Mouse (Mus musculus) thymus, adult 18-20 months (tissue): Measurements from ENCODE around the gene Gm28043.
"Not testable (repeated sequence)": the region's sequence is repeated elsewhere in the genome, so short reads cannot be mapped to it uniquely, and the experiment has no call there.

Source experiments
- DNase-seq, 2 experiments: peaks; one replicate each; pipeline ENCODE4 v3.0.0; 2022; ENCODE audit warnings: mixed read lengths in 2 of 2

Gene Gm28043

DNA sequence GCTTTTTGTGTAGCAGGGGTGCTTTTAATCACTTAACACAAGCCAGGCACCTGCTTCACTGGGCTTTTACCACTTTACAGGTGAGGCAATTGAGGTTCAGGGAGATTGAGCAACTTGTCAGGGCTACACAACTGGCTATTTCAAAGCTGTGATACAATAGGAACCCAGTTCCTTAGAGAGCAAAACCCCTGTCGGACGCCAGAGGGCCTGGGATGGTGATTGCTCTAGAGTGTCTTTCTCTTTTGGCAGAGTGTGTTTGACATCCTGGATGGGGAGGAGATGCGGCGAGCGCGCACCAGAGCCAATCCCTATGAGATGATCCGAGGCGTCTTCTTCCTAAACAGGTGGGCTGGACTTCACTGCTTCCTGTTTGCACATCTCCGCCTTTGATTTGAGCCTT, 67.0 kb downstream of the Gm28043 start:
- no peak for DNase-seq

DNA sequence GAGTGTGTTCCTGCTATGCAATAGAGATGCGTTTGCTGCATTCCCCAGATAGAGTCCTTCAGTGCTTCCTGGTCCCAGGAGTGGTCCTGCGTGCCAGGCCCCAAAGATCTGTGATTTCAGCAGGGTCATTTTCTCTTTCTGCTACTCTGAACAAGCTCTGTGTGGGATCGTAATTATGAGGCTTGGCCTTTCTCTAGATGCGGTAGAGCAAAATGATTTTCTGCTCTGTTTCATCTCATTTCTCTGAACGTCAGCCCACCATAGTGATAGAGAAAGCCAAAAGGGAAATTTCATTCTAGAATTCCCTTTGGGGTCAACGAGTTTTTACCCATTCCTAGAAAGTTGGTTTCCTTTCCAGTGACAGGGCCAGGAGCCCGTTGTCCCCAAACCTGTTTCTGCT, 67.6 kb downstream of the Gm28043 start:
- DNase-seq, result no peak

DNA sequence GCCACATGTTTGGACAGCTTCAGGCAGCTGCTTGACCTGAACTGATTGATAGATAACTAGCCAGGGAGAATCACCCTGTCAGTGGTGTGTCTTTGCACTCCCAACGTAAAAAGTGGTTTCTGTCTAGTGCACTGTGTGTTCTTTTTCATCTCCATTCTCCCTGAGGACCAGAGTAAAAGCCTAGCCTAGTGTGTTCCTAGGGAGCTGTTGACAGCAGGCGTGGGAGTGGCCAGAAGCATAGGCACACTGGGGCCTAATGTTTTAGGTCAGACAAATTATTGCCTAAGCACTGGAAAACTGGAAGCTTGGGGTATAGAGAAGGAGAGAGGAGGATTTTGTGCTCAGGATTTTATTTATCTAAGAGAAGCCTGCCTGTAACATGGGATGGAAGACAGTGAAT, 68.5 kb downstream of the Gm28043 start:
- DNase-seq, result no peak

DNA sequence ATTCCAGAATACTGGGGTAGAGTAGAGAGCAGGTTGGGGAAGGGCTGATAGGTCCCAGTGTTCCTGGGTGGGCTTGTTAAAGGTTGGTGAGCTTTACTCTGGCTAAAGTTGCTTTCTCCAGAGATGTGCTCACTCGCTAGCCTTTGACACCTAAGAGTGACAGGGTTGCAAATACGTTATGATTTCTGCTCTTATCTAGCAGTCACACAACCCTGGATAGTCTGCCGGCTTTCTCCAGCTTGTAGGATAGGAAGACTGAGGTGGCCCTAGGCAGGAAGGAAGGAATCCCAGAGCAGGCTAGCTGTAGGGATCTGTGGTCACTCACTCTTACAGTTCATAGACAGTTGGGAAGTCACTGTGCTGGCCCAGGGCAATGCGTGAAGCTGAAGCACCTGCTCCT, 69.6 kb downstream of the Gm28043 start:
- DNase-seq, result no peak

DNA sequence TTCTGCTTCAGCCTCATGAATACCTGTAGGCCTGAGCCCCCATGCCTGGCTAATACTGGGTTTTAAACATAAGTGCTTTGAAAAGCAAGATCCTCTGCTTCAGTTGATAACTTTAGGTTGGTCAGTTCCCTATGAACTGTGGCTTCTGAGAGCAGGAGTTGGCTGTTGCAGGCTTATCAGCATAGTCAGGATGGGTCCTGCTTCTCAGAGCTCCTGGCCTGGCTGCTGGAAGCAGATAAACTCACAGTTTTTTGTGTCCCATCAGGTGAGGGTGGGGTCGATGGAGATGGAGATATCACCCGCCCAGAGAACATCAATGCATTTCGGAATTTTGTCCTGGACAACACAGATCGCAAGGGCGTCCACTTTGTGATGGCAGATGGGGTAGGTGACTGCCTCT, 72.1 kb downstream of the Gm28043 start:
- DNase-seq, result no peak

DNA sequence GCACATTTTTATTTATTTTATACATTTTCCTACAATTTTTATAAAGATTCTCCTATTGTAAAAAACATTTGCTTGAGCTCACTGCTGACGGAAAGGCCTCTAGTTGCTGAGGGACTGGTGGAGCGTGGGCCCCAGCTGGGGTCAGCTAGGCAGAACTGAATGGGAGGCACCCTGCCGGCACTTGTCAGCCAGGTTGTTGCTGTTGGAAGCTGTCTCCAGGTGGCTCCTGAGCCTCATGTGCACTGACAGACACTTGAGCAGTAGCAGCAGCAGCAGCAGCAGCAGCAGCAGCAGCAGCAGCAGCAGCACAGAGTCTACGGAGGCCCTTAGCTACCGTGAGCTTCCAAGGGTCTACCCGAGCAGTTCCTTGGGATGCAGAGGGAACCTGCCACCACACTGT, 72.7 kb downstream of the Gm28043 start:
- DNase-seq, result no peak

DNA sequence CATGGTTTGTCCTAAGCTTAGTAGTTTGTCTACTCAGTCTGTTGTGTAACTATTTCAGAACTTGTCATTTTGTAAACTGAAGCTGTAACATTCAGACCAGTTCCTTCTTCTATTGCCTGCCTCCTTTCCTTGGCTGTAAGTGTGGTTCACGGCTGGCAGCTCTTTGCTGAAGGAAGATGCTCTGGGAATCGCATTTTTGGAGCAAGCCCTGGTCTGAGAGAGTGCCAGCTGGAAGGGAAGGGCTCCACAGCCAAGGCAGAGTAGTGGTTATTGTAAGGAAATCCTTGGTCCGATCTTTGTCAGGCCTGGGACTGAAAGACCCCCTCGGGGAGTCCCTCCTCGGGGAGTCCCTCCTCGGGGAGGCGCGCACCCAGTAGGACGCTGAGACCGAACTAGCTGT, 73.9 kb downstream of the Gm28043 start:
- no peak for DNase-seq

DNA sequence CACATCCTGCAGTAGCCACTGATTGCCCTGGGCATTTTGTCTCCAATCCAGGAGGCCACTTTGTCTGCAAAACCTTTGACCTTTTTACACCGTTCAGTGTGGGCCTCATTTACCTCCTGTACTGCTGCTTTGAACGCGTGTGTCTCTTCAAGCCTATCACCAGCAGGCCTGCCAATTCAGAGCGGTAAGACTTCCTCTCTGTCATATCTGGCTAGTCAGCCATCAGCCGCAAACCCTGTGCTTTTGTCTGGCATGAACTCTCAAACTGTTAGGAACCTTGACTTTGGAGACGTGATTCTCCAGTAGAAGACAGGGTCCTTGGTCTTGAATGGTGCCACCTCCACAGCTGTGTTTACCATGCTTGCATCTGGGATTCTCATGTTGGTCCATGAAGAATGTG, 75.6 kb downstream of the Gm28043 start:
- no peak for DNase-seq

DNA sequence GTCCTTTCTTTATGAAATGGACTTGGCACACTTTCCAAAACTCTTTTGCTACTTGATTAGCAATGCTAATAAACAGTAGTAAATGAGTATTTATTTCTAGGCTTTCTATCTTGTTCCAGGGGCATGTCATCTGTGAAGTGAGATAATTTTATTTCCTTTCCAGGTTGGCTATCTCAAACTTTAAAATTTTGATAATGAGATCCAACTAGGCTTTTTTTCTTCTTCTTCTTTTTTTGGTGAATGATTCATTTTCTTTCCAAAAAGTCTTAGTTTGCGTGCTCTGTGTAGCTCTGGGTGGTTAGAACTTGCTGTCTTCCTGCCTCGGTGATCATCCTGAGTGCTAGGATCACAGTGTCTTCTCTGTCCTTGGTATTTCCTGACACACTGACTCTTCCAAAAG, 78.2 kb downstream of the Gm28043 start:
- DNase-seq, result no peak

DNA sequence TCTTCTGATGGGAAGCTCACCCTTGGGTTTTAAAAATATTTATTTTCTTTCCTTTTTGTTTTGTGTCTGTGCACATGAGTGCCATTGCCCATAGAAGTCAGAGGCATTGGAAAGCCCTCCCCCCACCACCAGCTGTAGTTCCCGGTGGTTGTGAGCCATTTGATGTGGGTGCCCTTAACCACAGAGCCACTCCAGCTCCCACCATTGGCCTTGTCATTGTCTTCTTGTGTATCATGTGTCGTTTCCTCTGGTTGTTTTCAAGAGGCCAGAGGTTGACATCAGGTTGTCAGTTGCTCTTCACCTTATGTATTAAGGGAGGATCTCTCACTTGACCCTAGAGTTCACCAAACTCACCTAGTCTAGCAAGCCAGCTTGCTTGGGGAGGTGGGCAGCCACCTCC, 78.9 kb downstream of the Gm28043 start:
- peak; percentile 64 to 77 for DNase-seq

DNA sequence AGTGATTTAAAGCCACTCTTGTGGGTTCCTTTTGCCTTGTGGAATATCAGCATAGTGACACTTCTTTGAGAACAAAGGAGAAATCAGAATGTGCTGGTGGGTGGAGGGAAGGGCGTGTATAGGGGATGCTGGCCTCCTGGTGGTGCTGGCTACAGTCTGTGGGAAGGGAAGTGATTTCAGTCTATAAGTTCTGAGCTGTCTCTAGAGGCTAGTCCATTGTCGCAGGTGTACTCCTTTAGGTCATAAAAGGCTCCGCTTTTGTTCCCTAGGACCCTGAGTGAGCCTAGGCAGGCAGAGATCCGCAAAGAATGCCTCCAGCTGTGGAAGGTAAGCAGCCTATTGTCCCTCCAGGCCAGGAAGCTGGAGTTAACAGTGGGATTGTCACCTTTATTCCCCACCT, 79.8 kb downstream of the Gm28043 start:
- no peak for DNase-seq

DNA sequence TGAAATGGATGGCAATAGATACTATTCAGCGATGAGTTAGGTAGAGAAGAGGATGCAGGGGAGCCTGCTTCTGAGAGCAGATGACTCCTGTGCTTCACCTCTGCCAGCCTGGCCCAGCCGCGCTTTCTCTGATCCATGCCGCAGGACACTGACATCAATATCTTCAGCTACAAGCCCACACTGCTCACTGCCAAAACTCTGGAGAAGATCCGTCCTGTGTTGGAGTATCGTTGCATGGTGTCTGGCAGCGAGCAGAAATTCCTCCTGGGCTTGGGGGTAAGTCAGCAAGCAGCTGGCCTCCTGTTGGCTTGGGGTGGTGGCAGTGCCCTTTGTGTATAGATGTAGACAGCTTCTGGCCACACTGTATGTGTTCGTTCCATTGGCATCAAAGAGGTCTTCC, 82.3 kb downstream of the Gm28043 start:
- no peak for DNase-seq

DNA sequence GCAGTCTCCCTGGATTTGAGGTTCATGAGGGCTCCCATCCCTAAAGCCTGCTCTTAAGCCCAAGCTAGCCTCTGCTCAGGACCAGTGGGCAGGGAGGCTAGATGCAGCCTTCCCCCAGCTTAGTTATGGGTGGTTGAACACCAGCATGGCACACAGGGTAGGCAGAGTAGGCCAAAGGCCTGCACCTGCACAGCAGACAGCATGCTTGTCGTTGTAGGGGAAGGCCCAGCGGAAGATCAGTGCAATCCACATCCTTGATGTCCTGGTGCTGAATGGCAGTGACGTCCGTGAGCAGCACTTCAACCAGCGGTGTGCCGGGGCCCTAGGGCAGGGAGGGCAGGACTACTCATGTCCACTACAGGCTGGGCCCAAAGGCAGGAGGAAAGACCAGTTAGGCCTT, 83.7 kb downstream of the Gm28043 start:
- DNase-seq, result no peak

DNA sequence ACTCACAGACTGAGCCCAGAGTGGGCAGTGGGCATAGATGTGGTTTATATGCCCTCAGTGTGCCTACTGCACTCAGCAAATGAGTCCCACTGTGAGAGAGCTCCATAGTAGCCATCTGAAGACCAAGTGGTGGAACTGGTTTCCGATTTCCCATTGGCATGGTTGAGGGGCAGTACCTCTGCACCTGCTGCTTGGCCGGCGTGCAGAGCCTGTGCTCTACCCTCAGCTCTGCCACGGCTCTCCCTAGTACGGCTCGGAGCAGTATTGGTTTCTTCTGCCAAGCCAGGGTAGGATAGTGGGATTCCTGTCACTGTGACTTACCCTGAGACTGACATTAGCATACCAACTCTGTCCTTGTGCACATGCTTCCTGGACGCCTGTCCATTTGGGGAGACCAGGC, 85.9 kb downstream of the Gm28043 start:
- DNase-seq, result no peak

DNA sequence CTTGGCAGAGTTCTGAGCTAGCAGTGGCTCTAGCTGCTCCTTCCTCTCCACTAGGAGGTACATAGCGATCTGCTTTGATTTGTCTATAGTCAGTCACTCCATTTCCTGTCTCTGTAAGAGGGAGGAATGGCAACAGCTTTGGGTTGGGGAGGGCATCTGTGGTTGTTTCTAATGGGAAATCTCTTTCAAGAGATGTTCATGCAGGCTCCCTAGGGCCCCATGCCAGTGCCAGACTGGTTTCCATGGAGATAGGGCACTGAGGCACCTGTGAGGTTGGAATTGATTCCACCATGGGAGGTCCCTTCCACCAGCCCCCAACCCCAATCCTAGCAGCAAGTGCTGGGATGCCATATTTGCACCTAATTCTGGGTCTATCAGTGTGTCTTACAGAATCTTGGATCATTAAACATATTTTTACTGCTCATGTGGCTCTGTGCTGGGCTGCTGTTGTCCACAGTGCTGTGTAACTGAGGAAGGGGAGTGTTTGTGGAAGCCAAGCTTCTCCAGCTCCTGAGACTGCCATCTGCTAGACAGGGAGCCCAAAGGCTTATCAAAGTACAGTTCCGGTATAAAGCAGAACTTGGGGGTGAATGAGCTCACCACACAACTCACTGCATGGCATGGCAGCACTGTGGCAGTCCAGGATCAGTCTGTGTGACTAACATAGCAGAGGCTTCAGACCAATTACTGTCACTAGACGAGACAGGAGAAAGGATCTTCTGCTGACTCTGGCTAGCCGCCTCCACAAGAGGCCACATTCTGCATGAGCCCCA, 88.4 kb downstream of the Gm28043 start:
- no peak for DNase-seq

DNA sequence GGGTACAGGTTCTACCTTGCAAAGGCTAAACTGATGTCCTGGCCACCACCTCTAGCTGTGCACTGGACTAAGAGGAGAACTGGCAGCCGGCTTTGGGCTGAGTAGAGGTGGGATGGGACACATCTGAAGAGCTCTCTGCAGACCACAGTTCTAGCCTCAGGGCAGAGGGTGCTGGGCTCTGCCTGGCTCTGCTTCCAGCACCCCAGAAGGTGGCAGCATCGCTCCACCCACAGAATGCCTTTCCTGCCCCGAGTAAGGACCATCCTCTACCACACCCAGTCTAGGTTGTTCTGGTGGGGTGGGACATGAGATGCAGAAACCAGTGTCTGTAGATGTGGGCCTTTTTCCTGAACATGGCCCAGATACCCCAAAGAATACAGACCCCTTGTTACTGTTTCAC, 90.1 kb downstream of the Gm28043 start:
- DNase-seq, result peak; percentile 40 to 53

DNA sequence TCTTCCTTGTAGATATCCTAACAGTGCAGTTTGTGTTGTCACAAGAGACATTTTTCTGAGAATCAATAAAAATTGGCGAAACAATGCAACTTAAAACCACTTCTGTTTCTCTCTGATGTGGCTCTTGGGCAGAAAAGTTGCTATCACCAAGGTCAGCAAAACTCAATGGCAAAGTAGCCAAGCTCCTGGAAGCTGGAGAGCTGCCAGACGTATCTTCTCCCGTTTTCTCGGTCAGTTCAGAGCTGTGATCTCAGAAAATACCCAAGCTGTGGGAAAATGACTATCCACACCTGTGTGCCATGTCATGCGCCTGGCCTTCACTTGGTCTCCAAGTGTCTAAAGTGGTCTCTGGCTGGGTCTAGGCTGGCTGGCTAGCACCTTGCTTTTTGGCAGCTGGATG, 91.2 kb downstream of the Gm28043 start:
- DNase-seq, result no peak

DNA sequence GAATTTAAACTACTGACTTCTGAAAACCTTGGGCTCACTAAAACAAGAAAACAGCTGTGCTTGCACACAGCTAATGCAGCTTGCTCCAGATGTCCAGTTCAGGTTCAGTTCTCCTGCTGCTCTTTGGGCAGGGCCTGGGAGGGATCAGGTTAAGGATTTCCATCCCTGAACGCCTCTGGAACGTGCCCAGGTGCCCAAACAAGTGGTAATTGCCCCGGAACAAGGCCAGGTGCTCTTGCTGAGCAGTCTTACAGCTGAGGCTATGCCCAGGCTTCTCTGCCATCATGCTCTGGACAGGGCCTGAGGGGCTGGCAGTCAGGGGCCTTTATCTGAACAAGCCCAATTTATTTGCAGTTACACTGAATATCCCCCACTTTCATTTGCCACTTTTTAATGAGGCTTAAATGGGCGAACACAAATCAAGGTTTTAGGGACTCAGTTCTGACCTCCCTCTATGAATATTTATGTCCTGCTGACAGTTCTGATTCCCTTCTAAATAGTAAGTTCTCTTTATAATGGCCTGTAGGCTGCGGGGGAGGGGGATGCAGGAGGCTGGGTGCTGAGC, 92.4 kb downstream of the Gm28043 start:
- no peak for DNase-seq

DNA sequence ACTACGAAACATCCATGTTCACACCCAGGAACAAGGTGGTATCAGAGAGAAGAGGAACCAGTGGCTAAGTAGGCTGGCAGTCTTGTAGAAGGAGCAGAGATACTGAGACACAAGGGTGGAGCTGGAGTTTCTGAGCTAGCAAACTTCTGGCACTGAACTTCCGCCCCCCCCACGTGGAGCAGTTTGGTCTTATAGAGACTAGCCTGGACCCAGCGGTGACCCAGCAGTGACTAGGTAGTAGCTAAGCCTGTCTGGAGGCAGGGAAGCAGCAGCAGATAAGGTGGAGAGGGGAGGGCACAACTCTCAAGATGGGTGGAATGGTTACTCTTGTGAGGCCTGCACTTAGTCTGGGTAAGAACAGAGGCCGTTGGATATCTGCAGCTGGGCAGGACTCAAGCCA, 94.1 kb downstream of the Gm28043 start:
- DNase-seq, result no peak

DNA sequence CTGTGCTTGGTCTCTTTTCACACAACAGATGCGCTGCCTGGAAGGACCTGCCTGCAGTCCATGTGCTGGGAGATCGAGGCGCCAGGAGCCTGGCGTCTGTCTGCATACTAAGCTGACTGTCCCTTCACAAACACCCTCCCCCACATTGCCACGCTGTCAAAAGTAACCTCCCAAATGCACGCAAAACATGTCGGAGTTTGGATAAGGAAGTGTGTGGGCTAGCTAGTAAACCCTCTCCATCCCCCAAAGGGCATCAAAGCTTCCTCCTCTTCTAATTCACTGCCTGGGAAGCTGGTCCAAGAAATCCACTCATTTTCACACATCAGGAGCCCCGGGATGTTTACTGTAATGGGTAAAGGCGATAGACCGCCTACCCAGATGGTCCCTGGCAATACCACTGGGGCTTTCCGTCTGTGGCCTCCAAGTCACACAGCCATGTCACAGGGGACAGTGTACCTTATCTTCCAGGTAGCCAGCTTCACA, 95.9 kb downstream of the Gm28043 start:
- DNase-seq, result no peak

DNA sequence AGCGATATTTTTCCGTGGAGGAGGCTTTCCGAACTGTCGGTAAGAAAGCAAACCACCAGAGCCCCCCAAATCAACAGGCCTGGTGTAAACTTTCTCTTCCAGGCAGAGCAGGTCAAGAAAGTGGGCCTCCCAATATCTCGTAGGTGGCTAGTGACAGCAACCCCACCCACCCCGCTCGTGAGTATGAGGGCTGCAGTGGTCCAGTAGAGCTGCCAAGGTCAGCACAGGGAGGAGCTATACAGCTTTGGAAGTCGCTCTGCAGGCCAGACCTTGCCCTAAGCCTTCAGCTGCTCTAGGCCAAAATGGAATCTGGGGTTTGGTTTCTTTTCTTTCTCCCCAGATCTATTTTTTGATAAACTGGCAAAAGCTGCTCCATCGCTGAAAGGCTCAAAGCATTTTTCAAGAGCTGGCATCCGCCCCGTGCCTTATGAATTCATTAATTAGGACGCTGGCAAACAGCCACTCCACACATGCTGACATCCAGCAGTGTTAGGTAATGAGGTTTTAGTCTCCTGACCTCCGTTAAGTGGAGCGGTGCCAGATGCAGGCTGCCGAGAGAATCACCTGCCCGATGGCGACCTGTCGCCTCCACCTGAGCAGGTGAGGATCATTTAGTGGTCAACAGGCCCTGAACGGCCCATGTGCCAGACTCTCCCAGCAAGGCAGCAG, 96.5 kb downstream of the Gm28043 start:
- DNase-seq, result no peak

DNA sequence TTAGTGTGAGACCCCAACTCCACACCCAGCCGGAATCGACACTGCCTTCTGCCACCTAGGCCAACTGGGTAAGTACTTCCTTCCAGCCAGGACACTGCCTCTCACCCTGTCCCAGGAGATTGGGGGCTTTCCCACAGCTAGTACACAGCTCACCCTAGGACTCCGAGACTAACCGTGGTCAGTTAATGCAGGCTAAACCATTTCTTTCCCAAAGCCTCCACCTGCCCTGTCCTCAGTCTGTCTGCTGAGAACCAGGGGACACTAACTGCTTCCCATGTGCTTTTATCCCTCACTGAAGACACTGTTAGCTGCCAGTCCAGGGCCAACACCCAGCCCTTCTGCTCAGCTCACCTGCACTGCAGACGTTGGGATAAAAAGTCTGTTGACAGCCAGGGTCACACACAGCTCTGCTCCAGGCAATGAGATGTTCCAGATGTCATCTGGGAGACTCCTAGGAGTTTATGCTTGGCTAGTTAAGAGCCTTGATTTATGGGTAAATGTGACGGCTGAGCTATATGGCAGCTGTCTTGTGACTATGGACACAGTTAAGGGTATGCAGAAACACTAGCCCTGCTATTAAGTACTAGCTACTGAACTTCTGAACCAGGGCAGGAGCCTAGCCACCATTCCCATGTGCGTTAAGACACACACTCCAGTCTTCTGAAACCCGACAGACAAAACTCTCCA, 97.2 kb downstream of the Gm28043 start:
- no peak for DNase-seq

DNA sequence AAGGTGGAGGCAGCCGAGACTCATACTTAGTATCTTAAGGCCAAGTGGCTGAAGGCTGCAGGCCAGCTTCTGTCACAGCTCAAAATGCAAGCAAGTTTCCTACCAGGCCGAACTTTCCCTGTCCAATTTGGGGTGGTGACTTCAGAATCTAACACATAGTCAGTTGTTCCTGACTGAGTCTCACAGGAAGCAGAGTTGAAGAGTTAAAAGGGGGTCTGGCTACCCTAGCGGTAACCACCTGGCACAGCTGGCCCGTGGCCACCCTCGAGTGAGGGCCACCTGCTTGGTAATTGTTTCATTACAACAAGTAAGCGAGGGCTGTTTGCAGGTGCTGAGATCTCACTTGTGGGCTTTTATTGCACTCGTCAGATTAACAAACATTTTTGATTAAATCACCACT, 97.9 kb downstream of the Gm28043 start:
- DNase-seq, result no peak

DNA sequence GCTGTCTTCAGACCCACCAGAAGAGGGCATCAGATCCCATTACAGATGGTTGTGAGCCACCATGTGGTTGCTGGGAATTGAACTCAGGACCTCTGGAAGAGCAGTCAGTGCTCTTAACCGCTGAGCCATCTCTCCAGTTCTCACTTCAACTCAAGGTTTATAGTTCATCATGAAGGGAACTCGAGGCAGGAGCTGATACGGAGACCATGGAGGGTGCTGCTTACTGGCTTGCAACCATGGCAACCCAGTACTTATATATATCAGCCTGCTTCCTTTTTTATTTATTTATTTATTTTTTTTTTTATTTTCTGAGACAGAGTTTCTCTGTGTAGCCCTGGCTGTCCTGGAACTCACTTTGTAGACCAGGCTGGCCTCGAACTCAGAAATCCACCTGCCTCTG, 99.1 kb downstream of the Gm28043 start:
- not testable (repeated sequence) for DNase-seq
